Mouse (Mus musculus) spleen, embryonic (tissue): ENCODE data around the gene Evi2b.

Experiments
- CTCF ChIA-PET: fragments of 350-600 bp; sonication (Branson Sonifier 250); formaldehyde crosslinking; loops from one replicate; lab custom pipeline; 2022; lab: Charles Lee

Evi2b gene

GRCm38 (mm10) chr11:79523560-79524309 lies at the start of gene Evi2b:
Gene Evi2b (minus strand): TSS chr11:79523762.
- CTCF ChIA-PET: interaction anchor here (0.5 kb wide), 1 partner anchor 20 kb away, joined by 9 read pairs; the partner anchor contains the start of gene Omg

GRCm38 (mm10) chr11:79570319-79570718 lies 46.8 kb upstream of the Evi2b start:
- CTCF ChIA-PET: no interaction called here

GRCm38 (mm10) chr11:79568197-79568911 lies 44.8 kb upstream of the Evi2b start:
- CTCF ChIA-PET: no interaction called here

GRCm38 (mm10) chr11:79566947-79567346 lies 43.4 kb upstream of the Evi2b start:
- CTCF ChIA-PET: no interaction called here

GRCm38 (mm10) chr11:79563493-79563892 lies 39.9 kb upstream of the Evi2b start:
- CTCF ChIA-PET: no interaction called here

GRCm38 (mm10) chr11:79560536-79560935 lies 37.0 kb upstream of the Evi2b start:
- CTCF ChIA-PET: no interaction called here

GRCm38 (mm10) chr11:79552622-79553021 lies 29.1 kb upstream of the Evi2b start:
- CTCF ChIA-PET: interaction anchor here (0.7 kb wide), 2 partner anchors 90 to 571 kb away, joined by 3 to 9 read pairs; no protein-coding TSS in a partner anchor

- CTCF ChIA-PET: no interaction called here
Observed at GRCm38 (mm10) chr11:79536293-79536692, 12.7 kb upstream of the Evi2b start.

GRCm38 (mm10) chr11:79535554-79535953 lies 12.0 kb upstream of the Evi2b start:
- CTCF ChIA-PET: no interaction called here

GRCm38 (mm10) chr11:79533950-79534690 lies 10.6 kb upstream of the Evi2b start:
- CTCF ChIA-PET: interaction anchor here (0.6 kb wide), 1 partner anchor 1918 kb away, joined by 4 read pairs; no protein-coding TSS in a partner anchor

GRCm38 (mm10) chr11:79533311-79533710 lies 9.7 kb upstream of the Evi2b start:
- CTCF ChIA-PET: interaction anchor here (0.7 kb wide), 1 partner anchor 114 kb away, joined by 3 read pairs; no protein-coding TSS in a partner anchor

GRCm38 (mm10) chr11:79531485-79531884 lies 7.9 kb upstream of the Evi2b start:
- CTCF ChIA-PET: no interaction called here

GRCm38 (mm10) chr11:79530774-79531173 lies 7.2 kb upstream of the Evi2b start:
- CTCF ChIA-PET: no interaction called here

GRCm38 (mm10) chr11:79530333-79530761 lies 6.8 kb upstream of the Evi2b start, which contains the start of the genes Evi2 and Evi2a:
Gene Evi2 (minus strand): TSS chr11:79530589.
Gene Evi2a (minus strand): TSS chr11:79530609.
- CTCF ChIA-PET: no interaction called here

- CTCF ChIA-PET: no interaction called here
Observed at GRCm38 (mm10) chr11:79529736-79530135, 6.2 kb upstream of the Evi2b start.

- CTCF ChIA-PET: no interaction called here
Observed at GRCm38 (mm10) chr11:79529226-79529625, 5.7 kb upstream of the Evi2b start.

- CTCF ChIA-PET: no interaction called here
Observed at GRCm38 (mm10) chr11:79528601-79529000, 5.0 kb upstream of the Evi2b start.

GRCm38 (mm10) chr11:79527739-79528384 lies 4.3 kb upstream of the Evi2b start:
- CTCF ChIA-PET: no interaction called here

GRCm38 (mm10) chr11:79527015-79527738 lies 3.6 kb upstream of the Evi2b start:
- CTCF ChIA-PET: no interaction called here

- CTCF ChIA-PET: no interaction called here
Observed at GRCm38 (mm10) chr11:79526549-79526948, 3.0 kb upstream of the Evi2b start.

GRCm38 (mm10) chr11:79524310-79524575 lies 681 bp upstream of the Evi2b start:
- CTCF ChIA-PET: no interaction called here
